In genomic region chr13:83733231-83733990, GRCm38 (mm10) we compare ENCODE assay signal across 8 mouse cellular contexts.
DNase-seq lines count a peak whose midpoint lies in the region; ATAC-seq and TF ChIP-seq lines count a peak whose summit lies in the region.

No protein-coding gene starts in this region.

- H3K4me2 ChIP-seq in hindbrain, embryonic 12.5 days (replicated peaks) = peak overlapping the region; percentile 69
- H3K4me2 ChIP-seq in midbrain, postnatal 0 days (ENCODE audit: low read depth, low read length, poor library complexity, severe bottlenecking) = peak overlapping the region; percentile 79

- no peaks in the 10 kb centered on the region for H3K27me3 ChIP-seq in cerebellum, adult 2 months (ENCODE audit: control insufficient read depth, insufficient read depth, low read length)
- H3K27me3 ChIP-seq in hindbrain, embryonic 12.5 days = no peaks in the 10 kb centered on the region
- no peaks in the 10 kb centered on the region for H3K27me3 ChIP-seq in midbrain, postnatal 0 days (ENCODE audit: insufficient read depth, low read length)

- H3K9me3 ChIP-seq in hindbrain, embryonic 12.5 days (replicated peaks) = no peaks in the 10 kb centered on the region
- H3K9me3 ChIP-seq in midbrain, postnatal 0 days (ENCODE audit: low read length) = no peaks in the 10 kb centered on the region

- TF ChIP-seq CTCF in cerebellum, adult 2 months (IDR thresholded peaks at IDR 0.05; ENCODE audit: borderline replicate concordance, insufficient read depth, low read depth, low read length) = no peak
- TF ChIP-seq CTCF in midbrain, postnatal 0 days (IDR thresholded peaks at IDR 0.05) = no peak

- peaks cover 2% of the 10 kb centered on the region; the same call in 1 of the 2 replicates for H3K4me1 ChIP-seq in cerebellum, adult 2 months (ENCODE audit: control insufficient read depth, insufficient read depth, low read length)
- no peaks in the 10 kb centered on the region for H3K4me1 ChIP-seq in hindbrain, embryonic 12.5 days
- no peaks in the 10 kb centered on the region for H3K4me1 ChIP-seq in midbrain, postnatal 0 days (ENCODE audit: insufficient read depth, low read length)

- H3K36me3 ChIP-seq in hindbrain, embryonic 12.5 days = no peaks in the 10 kb centered on the region; the same call in none of the 2 replicates
- peaks cover 8% of the 10 kb centered on the region; the same call in 1 of the 2 replicates for H3K36me3 ChIP-seq in midbrain, postnatal 0 days (ENCODE audit: insufficient read depth, low read length)

- H3K9ac ChIP-seq in hindbrain, embryonic 12.5 days = peak overlapping the region; percentile 100
- peak overlapping the region; percentile 100 for H3K9ac ChIP-seq in midbrain, postnatal 0 days (replicated peaks; ENCODE audit: low read length, poor library complexity, severe bottlenecking)

- peak overlapping the region; percentile 78 for H3K4me3 ChIP-seq in cerebellum, adult 2 months (replicated peaks; ENCODE audit: insufficient read depth, low read depth, low read length)
- peak overlapping the region; percentile 84 for H3K4me3 ChIP-seq in hindbrain, embryonic 12.5 days
- H3K4me3 ChIP-seq in midbrain, postnatal 0 days (ENCODE audit: low read depth, low read length) = peak overlapping the region; percentile 78

- no peak for ATAC-seq in hindbrain, embryonic 12.5 days (ENCODE audit: low FRiP score)
- ATAC-seq in midbrain, postnatal 0 days (ENCODE audit: low FRiP score) = no peak

- DNase-seq in layer of hippocampus, postnatal 14 days (ENCODE audit: low spot score in 2 of 2) = peak; percentile 63 to 68
- no peak for DNase-seq in layer of hippocampus, adult 11-12 months (ENCODE audit: low spot score)
- peak; percentile 52 to 67 for DNase-seq in cerebellum, adult 2 months
- DNase-seq in midbrain, postnatal 0 days (ENCODE audit: low spot score) = peak; percentile 59
- DNase-seq in spleen, postnatal 4 days (ENCODE audit: low spot score in 2 of 2) = no peak
- no peak for DNase-seq in spleen, postnatal 36 days (ENCODE audit: low spot score in 2 of 2)
- no peak for DNase-seq in lung, postnatal 4 days

- WGBS in cerebellum, adult 2 months = under 1% methylated on average over 24 of the region's 24 CpGs
- 2% methylated on average over 24 of the region's 24 CpGs for WGBS in hindbrain, embryonic 12.5 days
- under 1% methylated on average over 24 of the region's 24 CpGs for WGBS in midbrain, postnatal 0 days

- H3K27ac ChIP-seq in cerebellum, adult 2 months (ENCODE audit: insufficient read depth, low read length) = peak overlapping the region; percentile 100
- peak overlapping the region; percentile 100 for H3K27ac ChIP-seq in hindbrain, embryonic 12.5 days
- H3K27ac ChIP-seq in midbrain, postnatal 0 days (ENCODE audit: low read depth, low read length) = peak overlapping the region; percentile 100

- no peak for TF ChIP-seq POLR2A in cerebellum, adult 2 months (IDR thresholded peaks at IDR 0.05; ENCODE audit: borderline replicate concordance, insufficient read depth, low read length)

Comparison
In these comparisons a context has a peak if more than half of its experiments do, and no peak if none do; other contexts are left out.
1. DNase-seq: peak in layer of hippocampus, postnatal 14 days (2 of 2), cerebellum, adult 2 months (2 of 2) and midbrain, postnatal 0 days (single experiment); none in layer of hippocampus, adult 11-12 months (single experiment), spleen, postnatal 4 days (0 of 2), spleen, postnatal 36 days (0 of 2) and lung, postnatal 4 days (0 of 2).
2. Peak in every context shown above with its lines, with median percentiles within 50 percentile points of each other: H3K27ac ChIP-seq and H3K4me3 ChIP-seq.